Mouse (Mus musculus): ENCODE measurements around the gene Nrbf2.
A peak's percentile ranks its signal among the peaks of the same experiment; 100 is the strongest.

Gene Nrbf2

GRCm38 (mm10) chr10:67295331-67295730 is 10.2 kb upstream of the Nrbf2 start:
- no peak for DNase-seq (ENCODE audit: low spot score in 2 of 2)

GRCm38 (mm10) chr10:67291087-67291486 is 6.0 kb upstream of the Nrbf2 start:
- DNase-seq (ENCODE audit: low spot score in 2 of 2): no peak

GRCm38 (mm10) chr10:67290622-67291021 is 5.5 kb upstream of the Nrbf2 start:
- DNase-seq (ENCODE audit: low spot score in 2 of 2): no peak

- no peak for DNase-seq (ENCODE audit: low spot score in 2 of 2)
These were observed 2.8 kb upstream of the Nrbf2 start for GRCm38 (mm10) chr10:67287877-67288276.

GRCm38 (mm10) chr10:67284761-67285175 is 337 bp downstream of the Nrbf2 start:
- DNase-seq (ENCODE audit: low spot score in 2 of 2): peak; percentile 60 to 61

GRCm38 (mm10) chr10:67284311-67284710 is 794 bp downstream of the Nrbf2 start:
- DNase-seq (ENCODE audit: low spot score in 2 of 2): peak; percentile 9 to 27

- DNase-seq (ENCODE audit: low spot score in 2 of 2): no peak
These were observed 1.6 kb downstream of the Nrbf2 start for GRCm38 (mm10) chr10:67283516-67283915.

- DNase-seq (ENCODE audit: low spot score in 2 of 2): no peak
These were observed 2.6 kb downstream of the Nrbf2 start for GRCm38 (mm10) chr10:67282531-67282930.

GRCm38 (mm10) chr10:67281852-67282251 is 3.3 kb downstream of the Nrbf2 start:
- DNase-seq (ENCODE audit: low spot score in 2 of 2): no peak

- no peak for DNase-seq (ENCODE audit: low spot score in 2 of 2)
These were observed 9.2 kb downstream of the Nrbf2 start for GRCm38 (mm10) chr10:67275916-67276315.

- DNase-seq (ENCODE audit: low spot score in 2 of 2): peak; percentile 19 to 44
These were observed 20.3 kb downstream of the Nrbf2 start for GRCm38 (mm10) chr10:67264852-67265251.

- DNase-seq (ENCODE audit: low spot score in 2 of 2): no peak
These were observed 32.0 kb downstream of the Nrbf2 start for GRCm38 (mm10) chr10:67253115-67253514.

- no peak for DNase-seq (ENCODE audit: low spot score in 2 of 2)
These were observed 32.8 kb downstream of the Nrbf2 start for GRCm38 (mm10) chr10:67252353-67252752.

GRCm38 (mm10) chr10:67250846-67251245 is 34.3 kb downstream of the Nrbf2 start:
- no peak for DNase-seq (ENCODE audit: low spot score in 2 of 2)

- no peak for DNase-seq (ENCODE audit: low spot score in 2 of 2)
These were observed 35.6 kb downstream of the Nrbf2 start for GRCm38 (mm10) chr10:67249486-67249885.

GRCm38 (mm10) chr10:67247145-67247544 is 38.0 kb downstream of the Nrbf2 start:
- peak; percentile 46 to 80 for DNase-seq (ENCODE audit: low spot score in 2 of 2)

GRCm38 (mm10) chr10:67230439-67230838 is 54.7 kb downstream of the Nrbf2 start:
- no peak for DNase-seq (ENCODE audit: low spot score in 2 of 2)

GRCm38 (mm10) chr10:67226543-67226942 is 58.6 kb downstream of the Nrbf2 start:
- no peak for DNase-seq (ENCODE audit: low spot score in 2 of 2)

GRCm38 (mm10) chr10:67226109-67226508 is 59.0 kb downstream of the Nrbf2 start:
- peak in 1 of 2 experiments; percentile 39 for DNase-seq (ENCODE audit: low spot score in 2 of 2)

GRCm38 (mm10) chr10:67225528-67225927 is 59.6 kb downstream of the Nrbf2 start:
- no peak for DNase-seq (ENCODE audit: low spot score in 2 of 2)

- DNase-seq (ENCODE audit: low spot score in 2 of 2): no peak
These were observed 61.2 kb downstream of the Nrbf2 start for GRCm38 (mm10) chr10:67223942-67224341.

GRCm38 (mm10) chr10:67221284-67221683 is 63.8 kb downstream of the Nrbf2 start:
- DNase-seq (ENCODE audit: low spot score in 2 of 2): no peak

- no peak for DNase-seq (ENCODE audit: low spot score in 2 of 2)
These were observed 64.9 kb downstream of the Nrbf2 start for GRCm38 (mm10) chr10:67220251-67220650.

- DNase-seq (ENCODE audit: low spot score in 2 of 2): no peak
These were observed 66.1 kb downstream of the Nrbf2 start for GRCm38 (mm10) chr10:67218873-67219565.

Measured in spleen, postnatal 10 days (tissue).